In the genomic region with DNA sequence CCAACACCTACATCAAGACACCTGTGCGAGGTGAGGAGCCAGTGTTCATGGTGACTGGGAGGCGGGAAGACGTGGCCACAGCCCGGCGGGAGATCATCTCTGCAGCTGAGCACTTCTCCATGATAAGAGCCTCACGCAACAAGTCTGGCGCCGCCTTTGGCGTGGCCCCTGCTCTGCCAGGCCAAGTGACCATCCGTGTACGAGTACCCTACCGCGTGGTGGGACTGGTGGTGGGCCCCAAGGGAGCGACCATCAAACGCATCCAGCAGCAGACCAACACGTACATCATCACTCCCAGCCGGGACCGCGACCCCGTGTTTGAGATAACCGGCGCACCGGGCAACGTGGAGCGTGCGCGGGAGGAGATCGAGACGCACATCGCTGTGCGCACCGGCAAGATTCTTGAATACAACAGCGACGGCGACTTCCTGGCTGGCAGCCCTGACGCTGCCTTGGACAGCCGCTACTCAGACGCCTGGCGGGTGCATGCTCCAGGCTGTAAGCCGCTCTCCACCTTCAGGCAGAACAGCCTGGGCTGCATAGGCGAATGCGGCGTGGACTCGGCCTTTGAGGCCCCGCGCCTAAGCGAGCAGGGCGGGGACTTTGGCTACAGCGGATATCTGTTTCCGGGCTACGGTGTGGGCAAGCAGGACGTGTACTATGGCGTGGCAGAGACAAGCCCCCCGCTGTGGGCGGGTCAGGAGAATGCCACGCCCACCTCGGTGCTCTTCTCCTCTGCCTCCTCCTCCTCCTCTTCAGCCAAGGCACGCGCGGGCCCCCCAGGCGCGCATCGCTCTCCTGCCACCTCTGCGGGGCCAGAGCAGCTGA, we compare ENCODE assay signal across 9 mouse cellular contexts. TPM values are rescaled to one million over a fixed set of nuclear protein-coding genes. Genes with fewer than 3 reads are reported as not detected.
DNase-seq lines count a peak whose midpoint lies in the region; ATAC-seq and TF ChIP-seq lines count a peak whose summit lies in the region.
"Had no signal": no experiment of that assay in that cellular context is flagged by ENCODE, and none has a peak within 500 bp of the region (broad histone marks: within the 10 kb centered on the region; RNA-seq: fewer than 3 reads in every experiment).

No protein-coding gene starts in this region.

- TF ChIP-seq POLR2A in bone marrow, adult 2 months (IDR thresholded peaks at IDR 0.05; ENCODE audit: borderline replicate concordance, control insufficient read depth, low read depth, low read length), result peak; percentile 14; the same call in 1 of the 2 replicates

- H3K27ac ChIP-seq in bone marrow, adult 2 months (ENCODE audit: control insufficient read depth, insufficient read depth, low read depth, low read length, poor library complexity), result no peak overlapping the region; the same call in 1 of the 2 replicates
- H3K27ac ChIP-seq in hindbrain, postnatal 0 days, result peak overlapping the region; percentile 62

- no peaks in the 10 kb centered on the region for H3K27me3 ChIP-seq in hindbrain, postnatal 0 days (ENCODE audit: insufficient read depth, low read length)

- H3K4me2 ChIP-seq in hindbrain, postnatal 0 days (ENCODE audit: low read depth, low read length), result peak overlapping the region; percentile 87

- TF ChIP-seq CTCF in bone marrow, adult 2 months (IDR thresholded peaks at IDR 0.05; ENCODE audit: control insufficient read depth, insufficient read depth, low read length), result no peak
- TF ChIP-seq CTCF in hindbrain, postnatal 0 days (IDR thresholded peaks at IDR 0.05; ENCODE audit: low read depth), result no peak

- WGBS in bone marrow, adult 2 months, result 63% methylated on average over 64 of the region's 64 CpGs
- WGBS in hindbrain, postnatal 0 days, result 6% methylated on average over 64 of the region's 64 CpGs

- no peak for ATAC-seq in hindbrain, postnatal 0 days
- no peak for ATAC-seq in activated CD4-positive, CD25-positive, alpha-beta regulatory T cell, adult 4 months

- H3K36me3 ChIP-seq in hindbrain, postnatal 0 days (ENCODE audit: insufficient read depth, low read length), result peaks cover 24% of the 10 kb centered on the region

- DNase-seq in embryo, embryonic 10 days (ENCODE audit: low spot score), result peak; percentile 88
- DNase-seq in gastrocnemius, postnatal 10 days, result peak; percentile 71
- peak; percentile 71 for DNase-seq in hindbrain, postnatal 0 days (ENCODE audit: low spot score)
- peak; percentile 78 for DNase-seq in left cerebral cortex, adult 11 months (ENCODE audit: low spot score)
- DNase-seq in lung, postnatal 14 days, result peak; percentile 82
- peak; percentile 81 for DNase-seq in right cerebral cortex, postnatal 25 days

- H3K4me3 ChIP-seq in bone marrow, adult 2 months (replicated peaks; ENCODE audit: control insufficient read depth, low read depth, low read length), result peak overlapping the region; percentile 30
- peak overlapping the region; percentile 66 for H3K4me3 ChIP-seq in hindbrain, postnatal 0 days (ENCODE audit: low read length)

- H3K9me3 ChIP-seq in hindbrain, postnatal 0 days (ENCODE audit: low read length), result no peaks in the 10 kb centered on the region

- H3K9ac ChIP-seq in hindbrain, postnatal 0 days (replicated peaks; ENCODE audit: low read length), result peak overlapping the region; percentile 49

- H3K4me1 ChIP-seq in bone marrow, adult 2 months (ENCODE audit: control insufficient read depth, insufficient read depth, low read length), result peaks cover 1% of the 10 kb centered on the region; the same call in 1 of the 2 replicates
- peaks cover 30% of the 10 kb centered on the region for H3K4me1 ChIP-seq in hindbrain, postnatal 0 days (ENCODE audit: insufficient read depth, low read length)

RNA-seq across cellular contexts. Expression of a gene that starts 4.1 kb away (rescaled TPM):
- 0.77 and 2.2 TPM in 2 replicates for polyA plus RNA-seq in bone marrow, adult 2 months (2011; ENCODE audit: insufficient read depth, insufficient read length, low replicate concordance, missing spikeins)
- total RNA-seq in gastrocnemius, postnatal 10 days (2021), result 1 to 10 TPM; 3.0 to 6.3 TPM
- 52.3 and 54.5 TPM in 2 replicates for total RNA-seq in hindbrain, postnatal 0 days (2014; rRNA removed)
- polyA plus RNA-seq in hindbrain, postnatal 0 days (2015; fragmentation: Nextera tagmentation; extraction: Ambion mirVana), result 13.9 and 15.3 TPM in 2 replicates
- polyA plus RNA-seq in activated CD4-positive, CD25-positive, alpha-beta regulatory T cell, adult 4 months (2017; shearing (Covaris generic)), result under 1 TPM; 0.10 to 0.81 TPM

RNA-seq across cellular contexts. Expression of a gene that starts 11.8 kb away (rescaled TPM):
- polyA plus RNA-seq in bone marrow, adult 2 months (2011; ENCODE audit: insufficient read depth, insufficient read length, low replicate concordance, missing spikeins), result 1.4 TPM in 1 of 2 replicates, not detected in the other
- not detected for total RNA-seq in gastrocnemius, postnatal 10 days (2021)
- total RNA-seq in hindbrain, postnatal 0 days (2014; rRNA removed), result not detected in 2 replicates
- 0.44 and 1.3 TPM in 2 replicates for polyA plus RNA-seq in hindbrain, postnatal 0 days (2015; fragmentation: Nextera tagmentation; extraction: Ambion mirVana)
- polyA plus RNA-seq in activated CD4-positive, CD25-positive, alpha-beta regulatory T cell, adult 4 months (2017; shearing (Covaris generic)), result not detected
- total RNA-seq: hematopoietic stem cell, adult 5-6 weeks had no signal

RNA-seq across cellular contexts. Expression of a gene that starts 16.6 kb away (rescaled TPM):
- polyA plus RNA-seq in bone marrow, adult 2 months (2011; ENCODE audit: insufficient read depth, insufficient read length, low replicate concordance, missing spikeins), result 82.9 and 126 TPM in 2 replicates
- total RNA-seq in gastrocnemius, postnatal 10 days (2021), result 10 to 100 TPM; 75.4 to 81.8 TPM
- total RNA-seq in hindbrain, postnatal 0 days (2014; rRNA removed), result 45.1 and 59.2 TPM in 2 replicates
- polyA plus RNA-seq in hindbrain, postnatal 0 days (2015; fragmentation: Nextera tagmentation; extraction: Ambion mirVana), result 189 and 198 TPM in 2 replicates
- polyA plus RNA-seq in activated CD4-positive, CD25-positive, alpha-beta regulatory T cell, adult 4 months (2017; shearing (Covaris generic)), result 100 to 1,000 TPM; 132 to 197 TPM

RNA-seq across cellular contexts. Expression of a gene that starts 17.2 kb away (rescaled TPM):
- polyA plus RNA-seq in bone marrow, adult 2 months (2011; ENCODE audit: insufficient read depth, insufficient read length, low replicate concordance, missing spikeins), result 20.9 and 25.2 TPM in 2 replicates
- 10 to 100 TPM; 45.1 to 52.2 TPM for total RNA-seq in gastrocnemius, postnatal 10 days (2021)
- 119 and 131 TPM in 2 replicates for total RNA-seq in hindbrain, postnatal 0 days (2014; rRNA removed)
- polyA plus RNA-seq in hindbrain, postnatal 0 days (2015; fragmentation: Nextera tagmentation; extraction: Ambion mirVana), result 29.4 and 29.8 TPM in 2 replicates
- 10 to 100 TPM; 10.9 to 14.0 TPM for polyA plus RNA-seq in activated CD4-positive, CD25-positive, alpha-beta regulatory T cell, adult 4 months (2017; shearing (Covaris generic))

RNA-seq across cellular contexts. Expression of a gene that starts 26.6 kb away (rescaled TPM):
- 58.9 and 69.6 TPM in 2 replicates for polyA plus RNA-seq in bone marrow, adult 2 months (2011; ENCODE audit: insufficient read depth, insufficient read length, low replicate concordance, missing spikeins)
- 100 to 1,000 TPM; 189 to 213 TPM for total RNA-seq in gastrocnemius, postnatal 10 days (2021)
- 59.7 and 60.8 TPM in 2 replicates for total RNA-seq in hindbrain, postnatal 0 days (2014; rRNA removed)
- 59.1 and 61.1 TPM in 2 replicates for polyA plus RNA-seq in hindbrain, postnatal 0 days (2015; fragmentation: Nextera tagmentation; extraction: Ambion mirVana)
- polyA plus RNA-seq in activated CD4-positive, CD25-positive, alpha-beta regulatory T cell, adult 4 months (2017; shearing (Covaris generic)), result 1 to 10 TPM; 4.6 to 6.4 TPM
